Mouse (Mus musculus): Measurements from ENCODE around the gene Amot. TPM values are rescaled to one million over a fixed set of nuclear protein-coding genes. Genes with fewer than 3 reads are reported as not detected.

Amot gene
- 8.9 and 9.0 TPM in 2 replicates for polyA plus RNA-seq (2016; fragmentation: Nextera tagmentation; extraction: Ambion mirVana)

- no peaks in the 10 kb centered on the region for H3K9me3 ChIP-seq (replicated peaks)
- no peaks in the 10 kb centered on the region for H3K36me3 ChIP-seq
- H3K4me2 ChIP-seq, result peak within 1 kb of the TSS; percentile 69
- H3K4me3 ChIP-seq, result peak within 1 kb of the TSS; percentile 64
- ATAC-seq, result peak; percentile 92
- peak within 1 kb of the TSS; percentile 73 for H3K9ac ChIP-seq
- 9% methylated on average over 32 of the region's 34 CpGs for WGBS (ENCODE audit: insufficient replicate concordance)
- peak within 1 kb of the TSS; percentile 71 for H3K27ac ChIP-seq
- no peaks in the 10 kb centered on the region for H3K27me3 ChIP-seq (replicated peaks)
- H3K4me1 ChIP-seq, result 0 out of 2 replicates have a peak, but pooled peaks cover 6% of the 10 kb centered on the region
Measured at GRCm38 (mm10) chrX:145504717-145505415, at the start of gene Amot. Amot (minus strand) TSS chrX:145505181.

- Histone ChIP-seq H3K4me3 (no peak overlapping the region), H3K4me2 (no peak overlapping the region), H3K9ac (no peak overlapping the region), H3K27me3 (replicated peaks) (no peaks in the 10 kb centered on the region), H3K36me3 (no peaks in the 10 kb centered on the region), H3K27ac (no peak overlapping the region), H3K4me1 (no peaks in the 10 kb centered on the region), H3K9me3 (replicated peaks) (no peaks in the 10 kb centered on the region)
- no peak for ATAC-seq
- 51% methylated on average over 3 of the region's 3 CpGs for WGBS (ENCODE audit: insufficient replicate concordance)
Measured at GRCm38 (mm10) chrX:145545060-145545459, 40.1 kb upstream of the Amot start.

- Histone ChIP-seq H3K36me3 (no peaks in the 10 kb centered on the region), H3K4me2 (no peak overlapping the region), H3K27me3 (replicated peaks) (no peaks in the 10 kb centered on the region), H3K9ac (no peak overlapping the region), H3K4me1 (no peaks in the 10 kb centered on the region), H3K27ac (no peak overlapping the region), H3K4me3 (no peak overlapping the region), H3K9me3 (replicated peaks) (no peaks in the 10 kb centered on the region)
- WGBS (ENCODE audit: insufficient replicate concordance), result 50% methylated on average over 4 of the region's 4 CpGs
- no peak for ATAC-seq
Measured at GRCm38 (mm10) chrX:145543602-145544490, 38.9 kb upstream of the Amot start.

GRCm38 (mm10) chrX:145541050-145541449 is 36.1 kb upstream of the Amot start:
- Histone ChIP-seq H3K36me3 (no peaks in the 10 kb centered on the region), H3K4me3 (no peak overlapping the region), H3K4me1 (no peaks in the 10 kb centered on the region), H3K27me3 (replicated peaks) (no peaks in the 10 kb centered on the region), H3K9me3 (replicated peaks) (no peaks in the 10 kb centered on the region), H3K27ac (no peak overlapping the region), H3K9ac (no peak overlapping the region), H3K4me2 (no peak overlapping the region)
- no peak for ATAC-seq
- WGBS (ENCODE audit: insufficient replicate concordance), result 75% methylated on average over 1 of the region's 1 CpGs

GRCm38 (mm10) chrX:145540321-145540720 is 35.3 kb upstream of the Amot start:
- no peaks in the 10 kb centered on the region for H3K4me1 ChIP-seq
- no peaks in the 10 kb centered on the region for H3K9me3 ChIP-seq (replicated peaks)
- no peaks in the 10 kb centered on the region for H3K36me3 ChIP-seq
- no peak overlapping the region for H3K27ac ChIP-seq
- no peak overlapping the region for H3K4me3 ChIP-seq
- H3K4me2 ChIP-seq, result no peak overlapping the region
- H3K9ac ChIP-seq, result no peak overlapping the region
- H3K27me3 ChIP-seq (replicated peaks), result no peaks in the 10 kb centered on the region
- WGBS (ENCODE audit: insufficient replicate concordance), result 77% methylated on average over 1 of the region's 1 CpGs
- no peak for ATAC-seq

- H3K27me3 ChIP-seq (replicated peaks), result no peaks in the 10 kb centered on the region
- ATAC-seq, result no peak
- no peak overlapping the region for H3K9ac ChIP-seq
- no peaks in the 10 kb centered on the region for H3K4me1 ChIP-seq
- H3K36me3 ChIP-seq, result no peaks in the 10 kb centered on the region
- no peak overlapping the region for H3K27ac ChIP-seq
- 40% methylated on average over 1 of the region's 1 CpGs for WGBS (ENCODE audit: insufficient replicate concordance)
- H3K9me3 ChIP-seq (replicated peaks), result no peaks in the 10 kb centered on the region
- H3K4me2 ChIP-seq, result no peak overlapping the region
- no peak overlapping the region for H3K4me3 ChIP-seq
Measured at GRCm38 (mm10) chrX:145529602-145530001, 24.6 kb upstream of the Amot start.

- no peak for ATAC-seq
- H3K9me3 ChIP-seq (replicated peaks), result no peaks in the 10 kb centered on the region
- H3K27me3 ChIP-seq (replicated peaks), result no peaks in the 10 kb centered on the region
- no peak overlapping the region for H3K4me2 ChIP-seq
- no peak overlapping the region for H3K27ac ChIP-seq
- no peak overlapping the region for H3K9ac ChIP-seq
- H3K36me3 ChIP-seq, result no peaks in the 10 kb centered on the region
- no peak overlapping the region for H3K4me3 ChIP-seq
- no peaks in the 10 kb centered on the region for H3K4me1 ChIP-seq
- WGBS (ENCODE audit: insufficient replicate concordance), result 44% methylated on average over 10 of the region's 10 CpGs
Measured at GRCm38 (mm10) chrX:145516322-145517066, 11.5 kb upstream of the Amot start.

GRCm38 (mm10) chrX:145515498-145516158 is 10.6 kb upstream of the Amot start:
- WGBS (ENCODE audit: insufficient replicate concordance), result 53% methylated on average over 9 of the region's 9 CpGs
- Histone ChIP-seq H3K36me3 (no peaks in the 10 kb centered on the region), H3K9me3 (replicated peaks) (no peaks in the 10 kb centered on the region), H3K9ac (no peak overlapping the region), H3K27ac (no peak overlapping the region), H3K4me3 (no peak overlapping the region), H3K27me3 (replicated peaks) (no peaks in the 10 kb centered on the region), H3K4me2 (no peak overlapping the region), H3K4me1 (no peaks in the 10 kb centered on the region)
- ATAC-seq, result no peak

- H3K27ac ChIP-seq, result no peak overlapping the region
- no peak overlapping the region for H3K4me2 ChIP-seq
- no peaks in the 10 kb centered on the region for H3K36me3 ChIP-seq
- 47% methylated on average over 3 of the region's 3 CpGs for WGBS (ENCODE audit: insufficient replicate concordance)
- no peak overlapping the region for H3K9ac ChIP-seq
- H3K27me3 ChIP-seq (replicated peaks), result no peaks in the 10 kb centered on the region
- ATAC-seq, result no peak
- no peak overlapping the region for H3K4me3 ChIP-seq
- no peaks in the 10 kb centered on the region for H3K9me3 ChIP-seq (replicated peaks)
- no peaks in the 10 kb centered on the region for H3K4me1 ChIP-seq
Measured at GRCm38 (mm10) chrX:145510675-145511074, 5.7 kb upstream of the Amot start.

- H3K9me3 ChIP-seq (replicated peaks), result no peaks in the 10 kb centered on the region
- peak overlapping the region; percentile 71 for H3K27ac ChIP-seq
- WGBS (ENCODE audit: insufficient replicate concordance), result 10% methylated on average over 14 of the region's 14 CpGs
Measured at GRCm38 (mm10) chrX:145505457-145506201, 648 bp upstream of the Amot start.

More at GRCm38 (mm10) chrX:145505457-145506201, 648 bp upstream of the Amot start:
- Histone ChIP-seq H3K4me1 (0 out of 2 replicates have a peak, but pooled peaks cover 5% of the 10 kb centered on the region), H3K9ac (peak overlapping the region; percentile 55), H3K36me3 (no peaks in the 10 kb centered on the region), H3K4me2 (peak overlapping the region; percentile 69), H3K27me3 (replicated peaks) (no peaks in the 10 kb centered on the region), H3K4me3 (peak overlapping the region; percentile 64)
- peak; percentile 91 for ATAC-seq
